Mouse (Mus musculus): ENCODE measurements at regions not wholly inside any gene's neighbourhood (a gene's known extent, or its start where the extent isn't known, plus 50 kb on each side); places are given as distances from the start of the nearest gene placed in this dataset.

DNA sequence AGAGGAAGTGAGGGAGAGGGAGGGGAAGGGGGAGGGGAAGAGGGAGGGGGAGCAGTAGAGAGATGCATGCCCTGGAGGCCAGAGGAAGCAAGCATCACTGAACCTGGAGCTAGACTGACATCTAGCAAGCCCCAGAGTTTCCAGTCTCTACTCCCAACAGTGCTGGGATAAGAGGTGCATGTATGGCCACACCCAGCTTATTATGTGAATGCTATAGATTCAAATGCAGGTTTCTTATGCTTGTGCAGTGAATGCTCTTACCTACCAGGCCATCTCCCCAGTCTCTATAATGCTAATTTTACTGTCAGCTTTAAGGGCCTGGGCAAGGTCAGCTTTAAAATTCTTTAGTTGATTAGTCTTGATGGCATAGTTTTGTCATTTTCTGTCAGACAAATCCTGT is 271.3 kb upstream of the Thsd7b start:
- TF ChIP-seq CTCF (IDR thresholded peaks at IDR 0.05; ENCODE audit: low read depth) (no peak), EP300 (IDR thresholded peaks at IDR 0.05; ENCODE audit: low read depth) (no peak)
